Mouse (Mus musculus) mouse trophoblast stem cell (cell line): Measurements from ENCODE around the gene Pabpn1l.
"Not testable (repeated sequence)": the region's sequence is repeated elsewhere in the genome, so short reads cannot be mapped to it uniquely, and the experiment has no call there.

Experiments used
- in situ Hi-C, 2 experiments: fragments of 300-500 bp; cut with MseI, MboI; formaldehyde crosslinking; loops; 2 replicates in 1 of 2; 3 replicates in 1 of 2; pipeline ENCODE4 v1.15.1; 2025

Pabpn1l gene

GRCm38 (mm10) chr8:122646337-122646736, 23.8 kb upstream of the Pabpn1l start:
- in situ Hi-C loops: no loop called here

- in situ Hi-C loops: no loop called here
Observed at GRCm38 (mm10) chr8:122644175-122644954, 21.8 kb upstream of the Pabpn1l start.

- in situ Hi-C loops: no loop called here
Observed at GRCm38 (mm10) chr8:122642071-122642470, 19.5 kb upstream of the Pabpn1l start.

GRCm38 (mm10) chr8:122641406-122641805, 18.9 kb upstream of the Pabpn1l start:
- in situ Hi-C loops: no loop called here

- in situ Hi-C loops: no loop called here
Observed at GRCm38 (mm10) chr8:122640825-122641224, 18.3 kb upstream of the Pabpn1l start.

GRCm38 (mm10) chr8:122639521-122640248, 17.1 kb upstream of the Pabpn1l start:
- in situ Hi-C loops: no loop called here

GRCm38 (mm10) chr8:122638601-122639000, 16.1 kb upstream of the Pabpn1l start:
- in situ Hi-C loops: no loop called here

- in situ Hi-C loops: no loop called here
Observed at GRCm38 (mm10) chr8:122637230-122637629, 14.7 kb upstream of the Pabpn1l start.

GRCm38 (mm10) chr8:122636803-122637175, 14.2 kb upstream of the Pabpn1l start:
- in situ Hi-C loops: no loop called here

- in situ Hi-C loops: no loop called here
Observed at GRCm38 (mm10) chr8:122635878-122636802, 13.6 kb upstream of the Pabpn1l start.

- in situ Hi-C loops: no loop called here
Observed at GRCm38 (mm10) chr8:122633205-122633604, 10.7 kb upstream of the Pabpn1l start.

GRCm38 (mm10) chr8:122632134-122632533, 9.6 kb upstream of the Pabpn1l start:
- in situ Hi-C loops: not testable (repeated sequence)

GRCm38 (mm10) chr8:122630696-122631095, 8.2 kb upstream of the Pabpn1l start:
- in situ Hi-C loops: no loop called here

- in situ Hi-C loops: no loop called here
Observed at GRCm38 (mm10) chr8:122629388-122629787, 6.8 kb upstream of the Pabpn1l start.

- in situ Hi-C loops: no loop called here
Observed at GRCm38 (mm10) chr8:122626896-122627295, 4.4 kb upstream of the Pabpn1l start.

- in situ Hi-C loops: no loop called here
Observed at GRCm38 (mm10) chr8:122625811-122626210, 3.3 kb upstream of the Pabpn1l start.

GRCm38 (mm10) chr8:122624653-122625052, 2.1 kb upstream of the Pabpn1l start:
- in situ Hi-C loops: no loop called here

- in situ Hi-C loops: no loop called here
Observed at GRCm38 (mm10) chr8:122623844-122624642, 1.5 kb upstream of the Pabpn1l start.

GRCm38 (mm10) chr8:122620446-122620845, 2.1 kb downstream of the Pabpn1l start:
- in situ Hi-C loops: no loop called here

GRCm38 (mm10) chr8:122618660-122619378, 3.7 kb downstream of the Pabpn1l start:
- in situ Hi-C loops: loop anchor here (5.0 kb wide), 2 partner anchors 208 to 213 kb away; no protein-coding TSS in a partner anchor
